Mouse (Mus musculus): ENCODE results near the gene Cacna1d. TPM values are rescaled to one million over a fixed set of nuclear protein-coding genes. Genes with fewer than 3 reads are reported as not detected.

Gene Cacna1d
- polyA plus RNA-seq, 1 experiment from 2014 or later, result 0.36 TPM

DNA sequence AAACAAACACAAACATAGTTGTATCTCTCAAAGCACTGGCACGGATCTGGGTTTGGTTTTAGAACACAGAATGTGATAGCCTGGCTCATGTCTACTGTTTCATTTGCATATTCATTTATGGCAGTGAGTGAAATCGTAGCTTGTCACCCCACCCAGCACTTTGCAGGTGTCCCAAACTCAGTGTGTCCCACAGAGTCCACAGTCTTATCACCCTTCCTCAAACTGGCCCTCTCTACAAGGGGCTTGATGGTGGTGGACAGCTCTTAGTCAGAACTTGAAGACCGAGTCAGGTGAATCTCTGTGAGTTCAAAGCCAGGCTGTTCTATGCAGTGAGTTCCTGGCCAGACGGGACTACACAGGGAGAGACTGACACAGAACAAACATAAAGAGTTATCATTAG, 234.8 kb downstream of the Cacna1d start:
- 62% methylated on average over 4 of the region's 4 CpGs for WGBS (ENCODE audit: insufficient replicate concordance)
- Histone ChIP-seq H3K9ac (replicated peaks) (no peak overlapping the region), H3K4me1 (ENCODE audit: insufficient read depth) (no peaks in the 10 kb centered on the region; the same call in 1 of the 2 replicates)

DNA sequence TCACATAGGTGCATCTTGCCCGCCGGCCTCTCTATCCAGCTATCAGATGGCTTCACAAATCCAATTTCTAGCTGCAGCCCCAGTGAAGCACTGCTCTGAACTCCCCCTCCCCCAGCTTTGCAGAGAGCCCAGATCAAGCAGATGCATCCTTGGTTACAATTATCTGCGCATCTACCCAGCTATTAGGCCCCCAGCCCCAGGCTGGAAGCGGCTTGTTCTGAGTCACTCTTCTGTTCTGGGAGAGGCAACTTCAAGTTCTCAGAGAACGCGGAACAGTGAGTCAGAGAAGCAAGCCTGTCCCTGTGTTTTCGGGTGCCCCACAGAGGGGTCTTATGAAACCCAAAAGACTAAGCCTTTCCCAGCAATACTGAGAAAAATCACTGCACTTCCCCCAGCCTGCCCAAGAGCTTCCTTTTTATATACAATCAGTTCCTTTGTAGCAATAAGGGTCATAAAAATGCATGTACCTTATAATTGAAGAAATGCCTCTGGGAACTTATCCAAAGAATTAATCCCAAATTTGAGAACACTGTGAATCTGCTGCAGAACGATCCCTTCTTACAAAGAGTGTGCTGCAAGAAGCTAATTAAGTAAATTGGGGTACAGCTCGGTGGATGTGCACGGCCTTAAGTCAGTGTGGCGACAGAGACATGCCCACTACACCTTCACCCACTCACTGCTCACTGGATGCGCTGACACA, 235.4 kb downstream of the Cacna1d start:
- no peak for ATAC-seq
- 77% methylated on average over 12 of the region's 12 CpGs for WGBS (ENCODE audit: insufficient replicate concordance)
- TF ChIP-seq CTCF (IDR thresholded peaks at IDR 0.05; ENCODE audit: low read depth) (no peak), EP300 (IDR thresholded peaks at IDR 0.05; ENCODE audit: low read depth) (no peak)

More for the DNA sequence above, 234.8 kb downstream of the Cacna1d start:
- H3K4me2 ChIP-seq (ENCODE audit: low read depth, low read length), result no peak overlapping the region
- ATAC-seq (no peak), DNase-seq (no peak)
- no peaks in the 10 kb centered on the region for H3K9me3 ChIP-seq (ENCODE audit: low read length)
- H3K4me3 ChIP-seq (ENCODE audit: low read depth, low read length), result no peak overlapping the region
- H3K36me3 ChIP-seq (replicated peaks; ENCODE audit: insufficient read depth, low read length), result no peaks in the 10 kb centered on the region
- TF ChIP-seq EP300 (IDR thresholded peaks at IDR 0.05; ENCODE audit: low read depth), result no peak
- TF ChIP-seq CTCF (IDR thresholded peaks at IDR 0.05; ENCODE audit: low read depth), result no peak
- no peaks in the 10 kb centered on the region for H3K27me3 ChIP-seq (ENCODE audit: insufficient read depth, low read length)
- H3K27ac ChIP-seq (ENCODE audit: low read depth), result no peak overlapping the region

DNA sequence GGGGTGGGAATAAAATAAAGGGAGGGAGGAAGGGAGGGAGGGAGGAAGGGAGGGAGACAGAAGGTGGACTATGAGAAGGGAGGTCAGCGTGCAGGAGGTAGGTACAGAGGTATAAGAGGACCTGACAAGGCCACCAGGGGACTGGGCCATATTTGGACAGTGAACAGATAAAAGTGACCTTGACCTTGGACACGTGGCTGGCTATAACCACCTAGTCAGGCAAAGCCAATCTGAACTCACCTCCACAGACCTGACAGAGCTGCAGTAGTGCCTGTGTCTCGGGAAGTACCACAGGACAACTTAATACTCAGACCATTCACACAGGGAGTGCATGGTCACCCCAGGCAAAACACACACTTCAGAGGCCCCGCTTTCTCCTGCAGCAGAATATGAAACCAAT, 236.5 kb downstream of the Cacna1d start:
- no peaks in the 10 kb centered on the region for H3K27me3 ChIP-seq (ENCODE audit: insufficient read depth, low read length)
- WGBS (ENCODE audit: insufficient replicate concordance), result 68% methylated on average over 4 of the region's 4 CpGs
- H3K4me2 ChIP-seq (ENCODE audit: low read depth, low read length), result no peak overlapping the region
- TF ChIP-seq CTCF (IDR thresholded peaks at IDR 0.05; ENCODE audit: low read depth) (no peak), EP300 (IDR thresholded peaks at IDR 0.05; ENCODE audit: low read depth) (no peak)
- H3K4me3 ChIP-seq (ENCODE audit: low read depth, low read length), result no peak overlapping the region
- no peaks in the 10 kb centered on the region for H3K36me3 ChIP-seq (replicated peaks; ENCODE audit: insufficient read depth, low read length)
- no peaks in the 10 kb centered on the region for H3K9me3 ChIP-seq (ENCODE audit: low read length)
- H3K27ac ChIP-seq (ENCODE audit: low read depth), result no peak overlapping the region
- ATAC-seq, result no peak
- peaks cover 5% of the 10 kb centered on the region for H3K4me1 ChIP-seq (ENCODE audit: insufficient read depth)
- no peak for DNase-seq
- H3K9ac ChIP-seq (replicated peaks), result no peak overlapping the region

More for the DNA sequence above, 235.4 kb downstream of the Cacna1d start:
- Histone ChIP-seq H3K9me3 (ENCODE audit: low read length) (no peaks in the 10 kb centered on the region), H3K27me3 (ENCODE audit: insufficient read depth, low read length) (no peaks in the 10 kb centered on the region), H3K27ac (ENCODE audit: low read depth) (no peak overlapping the region), H3K36me3 (replicated peaks; ENCODE audit: insufficient read depth, low read length) (no peaks in the 10 kb centered on the region), H3K9ac (replicated peaks) (no peak overlapping the region), H3K4me3 (ENCODE audit: low read depth, low read length) (no peak overlapping the region), H3K4me2 (ENCODE audit: low read depth, low read length) (no peak overlapping the region), H3K4me1 (ENCODE audit: insufficient read depth) (no peaks in the 10 kb centered on the region; the same call in 1 of the 2 replicates)
- no peak for DNase-seq

DNA sequence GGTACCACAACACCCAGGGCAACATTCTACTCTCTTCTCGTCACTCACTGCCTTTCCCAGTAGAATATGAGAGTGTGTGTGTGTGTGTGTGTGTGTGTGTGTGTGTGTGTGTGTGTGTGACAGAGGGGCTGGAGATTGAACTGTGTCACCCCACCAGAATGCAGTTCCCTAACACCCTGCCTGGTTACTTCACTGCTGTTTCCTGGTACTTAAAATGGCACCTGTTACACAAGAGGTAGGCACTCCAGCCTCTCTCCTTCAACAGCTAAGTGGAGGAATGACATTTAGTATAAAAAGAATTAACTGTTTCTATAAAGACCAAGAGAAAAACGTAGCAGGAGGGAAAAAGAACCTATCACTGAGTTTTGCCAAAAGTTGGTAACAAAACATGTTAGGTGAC, 238.4 kb downstream of the Cacna1d start:
- Histone ChIP-seq H3K9me3 (ENCODE audit: low read length) (no peaks in the 10 kb centered on the region), H3K4me2 (ENCODE audit: low read depth, low read length) (no peak overlapping the region), H3K4me3 (ENCODE audit: low read depth, low read length) (no peak overlapping the region), H3K4me1 (ENCODE audit: insufficient read depth) (peaks cover 7% of the 10 kb centered on the region), H3K27ac (ENCODE audit: low read depth) (no peak overlapping the region), H3K27me3 (ENCODE audit: insufficient read depth, low read length) (no peaks in the 10 kb centered on the region), H3K36me3 (replicated peaks; ENCODE audit: insufficient read depth, low read length) (no peaks in the 10 kb centered on the region), H3K9ac (replicated peaks) (no peak overlapping the region)
- whole genome bisulfite sequencing (ENCODE audit: insufficient replicate concordance), result 59% methylated on average over 2 of the region's 2 CpGs
- no peak for TF ChIP-seq EP300 (IDR thresholded peaks at IDR 0.05; ENCODE audit: low read depth)
- TF ChIP-seq CTCF (IDR thresholded peaks at IDR 0.05; ENCODE audit: low read depth), result no peak
- no peak for DNase-seq
- no peak for ATAC-seq

DNA sequence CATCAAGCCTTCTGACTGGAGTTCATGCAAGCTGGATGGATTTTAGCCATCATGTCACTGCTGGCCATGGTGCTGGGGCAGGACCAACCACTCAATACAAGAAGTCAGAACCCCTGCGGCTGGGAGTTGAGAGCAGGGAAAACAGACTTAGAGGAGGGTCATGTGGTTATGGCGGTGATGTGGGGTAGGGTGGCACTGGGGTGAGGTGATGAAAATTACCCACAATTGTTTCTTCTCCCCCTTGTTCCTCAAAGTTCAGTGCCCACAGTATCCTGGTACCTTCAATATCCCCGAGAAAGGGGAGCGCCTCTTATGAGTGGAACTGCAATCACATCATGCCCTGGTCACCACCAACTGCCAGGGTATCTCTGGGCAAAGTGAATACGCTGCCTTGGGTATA, 239.9 kb downstream of the Cacna1d start:
- Histone ChIP-seq H3K36me3 (replicated peaks; ENCODE audit: insufficient read depth, low read length) (no peaks in the 10 kb centered on the region), H3K9ac (replicated peaks) (no peak overlapping the region), H3K9me3 (ENCODE audit: low read length) (no peaks in the 10 kb centered on the region), H3K27ac (ENCODE audit: low read depth) (0 out of 2 replicates have a peak overlapping the region, but pooled peaks have one; percentile 12), H3K27me3 (ENCODE audit: insufficient read depth, low read length) (no peaks in the 10 kb centered on the region), H3K4me1 (ENCODE audit: insufficient read depth) (peaks cover 7% of the 10 kb centered on the region), H3K4me3 (ENCODE audit: low read depth, low read length) (no peak overlapping the region), H3K4me2 (ENCODE audit: low read depth, low read length) (no peak overlapping the region)
- WGBS (ENCODE audit: insufficient replicate concordance), result 78% methylated on average over 5 of the region's 5 CpGs
- no peak for DNase-seq
- TF ChIP-seq EP300 (IDR thresholded peaks at IDR 0.05; ENCODE audit: low read depth) (no peak), CTCF (IDR thresholded peaks at IDR 0.05; ENCODE audit: low read depth) (no peak)
- no peak for ATAC-seq

DNA sequence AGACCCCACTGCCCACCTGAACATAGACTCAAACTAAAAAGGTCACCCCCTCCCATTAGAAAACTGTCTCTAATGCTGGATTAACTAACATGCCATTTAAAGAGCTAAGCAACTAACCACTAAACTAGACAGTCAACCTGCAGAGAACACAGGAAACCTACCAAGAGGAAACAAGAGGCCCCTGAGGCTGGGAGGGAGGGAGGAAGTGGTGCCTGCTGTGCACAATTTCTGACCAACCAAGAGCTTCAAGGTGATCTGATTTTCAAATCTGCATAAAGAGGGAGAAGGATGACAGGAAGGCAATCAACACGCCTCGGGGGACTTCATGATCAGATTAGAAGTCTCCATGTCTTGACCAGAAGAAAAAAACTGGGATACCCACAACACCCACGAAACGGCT, 241.7 kb downstream of the Cacna1d start:
- H3K36me3 ChIP-seq (replicated peaks; ENCODE audit: insufficient read depth, low read length), result no peaks in the 10 kb centered on the region
- no peaks in the 10 kb centered on the region for H3K27me3 ChIP-seq (ENCODE audit: insufficient read depth, low read length)
- ATAC-seq, result no peak
- H3K4me2 ChIP-seq (ENCODE audit: low read depth, low read length), result 0 out of 2 replicates have a peak overlapping the region, but pooled peaks have one; percentile 7
- DNase-seq, result no peak
- no peak overlapping the region for H3K9ac ChIP-seq (replicated peaks)
- H3K9me3 ChIP-seq (ENCODE audit: low read length), result no peaks in the 10 kb centered on the region
- TF ChIP-seq EP300 (IDR thresholded peaks at IDR 0.05; ENCODE audit: low read depth) (no peak), CTCF (IDR thresholded peaks at IDR 0.05; ENCODE audit: low read depth) (no peak)
- peaks cover 7% of the 10 kb centered on the region for H3K4me1 ChIP-seq (ENCODE audit: insufficient read depth)
- WGBS (ENCODE audit: insufficient replicate concordance), result 46% methylated on average over 4 of the region's 4 CpGs
- H3K27ac ChIP-seq (ENCODE audit: low read depth), result peak overlapping the region; percentile 51; the same call in 1 of the 2 replicates
- H3K4me3 ChIP-seq (ENCODE audit: low read depth, low read length), result no peak overlapping the region

Data from liver, postnatal 0 days (tissue).